Mouse (Mus musculus) CD4-positive, CD25-positive, alpha-beta regulatory T cell (primary cell): ENCODE measurements around the gene Hspa14. TPM values are rescaled to one million over a fixed set of nuclear protein-coding genes. Genes with fewer than 3 reads are reported as not detected.

Experiments
- polyA plus RNA-seq: library from polyadenylated mRNA; unstranded; fragments of 100-300 nt; shearing (Covaris generic); gene quantifications from one replicate; pipeline ENCODE4 v1.2.1, GENCODE M21; 2017

Gene Hspa14
- polyA plus RNA-seq, result 109 TPM

GRCm38 (mm10) chr2:3512552-3513454, at the start of gene Hspa14, which contains the start of the genes Gm45902 and Cdnf:
Gene Hspa14 (minus strand): TSS chr2:3512814.
Gene Gm45902 (minus strand): TSS chr2:3512790.
Gene Cdnf (plus strand): TSS chr2:3513030.

DNA sequence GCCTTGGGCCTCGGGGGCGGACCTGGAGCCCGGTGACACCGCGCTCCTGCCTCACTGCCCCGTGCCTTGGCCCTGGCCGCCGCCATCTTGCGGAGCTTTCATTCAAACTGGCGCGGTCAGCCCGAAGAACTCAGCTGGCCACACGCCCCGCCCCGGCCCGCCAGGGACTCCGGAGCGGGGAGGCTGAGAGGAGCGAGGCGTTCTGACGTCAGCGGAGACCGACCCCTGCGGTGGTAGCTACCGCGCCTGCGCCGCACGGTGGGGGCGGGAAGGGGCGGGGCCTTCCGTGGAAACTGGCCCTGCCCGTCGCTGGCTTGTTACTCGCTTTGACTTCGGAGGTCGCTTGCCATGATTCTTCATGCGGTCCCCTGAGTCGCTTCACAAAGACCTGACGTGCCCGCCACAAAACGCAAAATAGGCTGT, 37.7 kb downstream of the Hspa14 start, which contains the start of gene Suv39h2:
TSS of gene Suv39h2 (minus strand) at position 171 of the 423 bp plus-strand sequence.

Other genes with a start within 250 kb of the Hspa14 start
- gene Nmt2, start 228.6 kb downstream of the Hspa14 start, polyA plus RNA-seq, result 11.7 TPM
- gene Rpp38, start 180.2 kb downstream of the Hspa14 start, polyA plus RNA-seq, result 21.2 TPM
- not detected for gene Acbd7, start 176.6 kb downstream of the Hspa14 start, polyA plus RNA-seq
- not detected for gene Olah, start 115.6 kb downstream of the Hspa14 start, polyA plus RNA-seq
- gene Meig1, start 90.2 kb downstream of the Hspa14 start, polyA plus RNA-seq, result not detected
- gene Dclre1c, start 88.7 kb downstream of the Hspa14 start, polyA plus RNA-seq, result 19.1 TPM
- gene Suv39h2, start 37.8 kb downstream of the Hspa14 start, polyA plus RNA-seq, result 1.8 TPM
- 4.4 TPM for gene Gm45902, start within 50 bp of the Hspa14 start, polyA plus RNA-seq
- 0.49 TPM for gene Cdnf, start 216 bp upstream of the Hspa14 start, polyA plus RNA-seq
- 363 TPM for gene Fam107b, start 57.7 kb upstream of the Hspa14 start, polyA plus RNA-seq